Mouse (Mus musculus) frontal cortex, adult (tissue): ENCODE results near the gene Spsb4.
A peak's percentile ranks its signal among the peaks of the same experiment; 100 is the strongest.
"Not testable (repeated sequence)": the region's sequence is repeated elsewhere in the genome, so short reads cannot be mapped to it uniquely, and the experiment has no call there.

Experiments
- ATAC-seq: cut with Nextera tagmentation; 2 replicates; pipeline ENCODE4 v1.9.2; 2017; ENCODE audit warnings: mild to moderate bottlenecking, moderate library complexity, mixed read lengths; ENCODE audit not compliant: low TSS enrichment

Spsb4 gene

GRCm38 (mm10) chr9:96954063-96954809, 64.4 kb downstream of the Spsb4 start:
- peak; percentile 72 for ATAC-seq

- ATAC-seq = no peak
Measured at GRCm38 (mm10) chr9:96953443-96953842, 65.2 kb downstream of the Spsb4 start.

DNA sequence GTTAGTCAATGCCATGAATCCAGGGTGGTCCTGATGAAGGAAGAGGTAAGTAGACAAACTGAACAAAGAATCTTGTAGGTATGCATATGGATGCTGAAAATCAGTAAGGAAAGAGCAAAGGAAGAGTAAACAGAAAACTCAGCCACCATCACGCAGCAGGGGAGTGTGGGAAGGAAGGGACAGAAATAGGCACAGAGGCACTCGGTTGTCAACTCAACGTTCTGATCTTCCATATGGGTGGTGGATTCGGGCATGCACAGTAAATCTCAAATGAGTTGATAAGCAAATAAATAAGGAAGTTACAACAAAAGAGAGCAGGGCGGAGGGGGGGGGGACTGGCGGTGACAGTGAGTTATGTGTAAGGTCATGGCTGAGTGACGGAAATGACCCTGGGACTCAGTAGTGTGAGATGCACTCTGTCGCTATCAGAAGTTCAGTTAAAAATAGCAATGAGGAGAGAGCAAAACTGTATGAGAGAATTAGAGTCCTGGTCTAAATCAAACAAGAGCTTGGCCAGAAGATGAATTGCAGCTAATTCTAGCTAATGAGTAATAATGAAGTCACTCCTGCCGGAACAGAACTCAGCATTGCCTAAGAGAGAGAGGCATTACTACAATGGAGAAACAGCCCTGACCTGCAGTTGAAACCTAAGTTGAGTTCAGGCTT, 66.2 kb downstream of the Spsb4 start:
- ATAC-seq = peak; percentile 80; the same call in 1 of the 2 replicates

DNA sequence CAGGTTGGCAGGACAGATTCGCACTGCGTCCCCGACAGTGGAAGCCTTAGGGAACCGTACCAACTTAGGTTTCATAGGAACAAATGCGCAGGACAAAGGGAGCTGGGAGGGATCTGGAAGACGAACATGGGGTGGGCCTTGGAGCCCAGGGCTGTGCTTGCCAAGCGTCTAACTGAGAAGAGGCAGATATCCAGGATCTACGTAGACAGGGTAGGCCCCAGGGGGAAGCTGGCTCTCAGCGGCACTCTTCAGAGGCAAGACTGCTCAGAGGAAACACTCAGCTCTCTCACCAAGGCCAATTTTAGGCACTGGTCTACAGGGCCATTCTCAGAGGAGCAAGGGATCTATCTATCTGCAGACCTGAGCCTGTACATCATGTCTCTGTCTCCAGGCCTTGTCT, 69.1 kb downstream of the Spsb4 start:
- no peak for ATAC-seq

GRCm38 (mm10) chr9:96948546-96948945, 70.1 kb downstream of the Spsb4 start:
- no peak for ATAC-seq

DNA sequence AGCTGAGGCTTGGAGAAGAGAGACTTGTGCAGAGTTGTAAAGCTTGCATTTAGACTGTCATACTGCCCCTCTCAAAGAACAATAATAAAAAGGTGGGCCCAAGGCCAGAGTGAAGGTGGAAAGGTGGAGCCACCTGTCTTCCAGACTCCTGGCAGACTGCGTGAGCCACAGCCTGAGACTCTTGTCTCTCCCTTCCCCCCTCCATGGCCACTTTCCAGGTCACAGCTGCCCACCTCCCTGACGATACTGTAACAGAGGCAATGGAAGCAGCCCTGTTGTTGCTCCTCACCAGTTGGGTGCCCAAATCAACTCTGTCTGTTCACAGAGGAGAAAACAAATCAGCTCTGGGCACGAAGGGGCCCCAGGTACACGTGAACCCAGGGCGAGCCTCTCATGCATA, 71.5 kb downstream of the Spsb4 start:
- ATAC-seq = no peak

- ATAC-seq = peak; percentile 79
Measured at GRCm38 (mm10) chr9:96944517-96944916, 74.1 kb downstream of the Spsb4 start.

- ATAC-seq = peak; percentile 64; the same call in 1 of the 2 replicates
Measured at GRCm38 (mm10) chr9:96942975-96943374, 75.7 kb downstream of the Spsb4 start.

- no peak for ATAC-seq
Measured at GRCm38 (mm10) chr9:96938887-96939286, 79.8 kb downstream of the Spsb4 start.

DNA sequence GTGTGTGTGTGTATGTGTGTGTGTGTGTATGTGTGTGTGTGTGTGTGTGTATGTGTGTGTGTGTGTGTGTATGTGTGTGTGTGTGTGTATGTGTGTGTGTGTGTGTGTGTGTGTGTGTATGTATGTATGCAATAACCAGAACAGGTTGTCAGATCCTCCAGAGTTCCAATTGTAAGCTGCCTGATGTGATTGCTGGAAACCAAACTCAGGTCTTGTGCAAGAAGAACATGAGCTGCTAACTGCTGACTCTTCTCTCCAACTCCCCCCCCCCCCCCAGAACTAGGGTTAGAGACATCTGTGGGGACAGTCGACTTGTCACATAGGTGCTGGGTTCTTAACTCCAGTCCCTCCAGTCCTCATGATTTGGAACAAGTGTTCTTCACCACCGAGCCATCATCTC, 82.2 kb downstream of the Spsb4 start:
- ATAC-seq = not testable (repeated sequence)

- ATAC-seq = no peak
Measured at GRCm38 (mm10) chr9:96935556-96936300, 82.9 kb downstream of the Spsb4 start.

GRCm38 (mm10) chr9:96934816-96935215, 83.8 kb downstream of the Spsb4 start:
- ATAC-seq = no peak

DNA sequence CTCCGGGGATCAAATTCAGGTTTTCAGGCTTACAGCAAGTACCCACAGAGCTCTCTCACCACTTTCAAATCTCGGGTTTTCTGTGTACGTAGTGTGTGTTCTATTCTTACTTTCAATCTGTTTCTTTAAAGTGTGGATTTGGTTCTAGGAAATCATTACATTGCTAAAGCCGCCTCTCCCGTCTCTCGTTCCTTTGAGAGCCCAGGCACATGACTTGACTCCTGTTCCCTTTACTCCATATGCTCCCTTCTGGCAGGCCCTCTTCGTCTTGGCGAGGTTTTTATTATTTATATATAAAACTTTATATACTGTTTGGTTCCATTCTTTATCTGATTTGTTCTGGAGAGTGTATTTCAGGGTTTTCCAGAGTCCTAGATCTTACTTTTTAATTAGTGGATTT, 85.9 kb downstream of the Spsb4 start:
- peak; percentile 69 for ATAC-seq

GRCm38 (mm10) chr9:96923577-96924316, 94.9 kb downstream of the Spsb4 start:
- ATAC-seq = no peak

DNA sequence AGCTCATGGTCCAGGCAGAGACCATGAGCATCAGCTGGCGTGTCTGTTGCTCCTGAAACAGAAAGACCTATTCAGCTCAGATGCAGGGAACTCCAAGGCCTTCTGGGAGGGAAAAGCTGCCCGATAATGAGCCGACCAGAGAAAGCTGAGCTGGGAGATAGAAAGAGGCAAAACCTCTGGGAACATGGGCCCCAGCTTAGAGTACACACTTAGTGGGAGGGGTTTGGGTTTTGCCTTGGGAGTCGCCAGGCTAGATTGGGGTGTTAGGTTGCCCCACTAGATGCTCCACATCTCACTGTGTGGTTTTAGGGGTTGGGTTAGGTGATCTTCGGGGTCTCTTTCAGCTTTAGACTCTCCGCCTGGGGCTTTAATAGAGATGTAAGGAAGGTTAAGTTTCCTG, 95.5 kb downstream of the Spsb4 start:
- ATAC-seq = no peak

DNA sequence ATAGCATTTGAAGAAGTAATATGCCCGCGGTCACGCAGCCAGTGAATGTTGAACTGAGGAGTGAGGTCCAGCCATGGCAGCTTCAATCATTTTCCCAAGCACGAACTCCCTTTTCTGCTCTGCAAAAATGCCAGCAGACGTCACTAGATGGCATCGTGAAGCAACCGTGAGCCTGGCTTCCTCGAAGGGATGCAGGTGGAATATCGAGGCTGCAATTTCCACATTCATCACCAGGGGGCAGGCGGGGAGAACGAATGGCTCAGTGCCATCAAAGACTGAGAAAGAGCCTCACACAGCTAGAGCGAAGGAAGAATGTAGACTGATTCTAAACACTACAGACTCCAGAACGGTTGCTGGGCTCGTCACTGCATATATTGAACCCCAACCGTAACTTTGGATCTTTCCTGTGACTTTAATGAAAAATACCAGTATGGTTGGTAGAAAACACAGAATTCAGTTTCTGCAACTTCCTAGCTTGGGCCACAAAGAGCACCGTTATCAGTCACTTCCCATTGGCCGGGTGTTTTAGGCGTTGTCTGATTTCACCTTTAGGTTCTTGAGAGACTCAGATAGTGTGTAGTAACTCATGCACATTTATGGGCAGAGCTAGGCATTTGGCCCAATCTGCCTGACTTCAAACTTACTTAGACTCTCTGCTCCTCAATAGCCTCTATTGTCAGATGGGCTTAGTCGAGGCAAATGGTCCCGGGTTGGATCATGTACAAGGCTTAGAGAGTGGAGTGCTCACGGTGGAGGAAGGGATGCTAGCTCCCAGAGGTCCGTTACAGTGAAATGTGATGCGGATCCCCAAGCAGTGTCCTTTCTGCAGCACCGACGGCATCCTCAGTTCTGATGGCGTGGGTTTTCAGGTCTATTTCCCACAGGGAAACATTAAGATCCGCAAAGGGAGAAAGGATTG, 101.8 kb downstream of the Spsb4 start:
- peak; percentile 98 for ATAC-seq

GRCm38 (mm10) chr9:96916076-96916475, 102.6 kb downstream of the Spsb4 start:
- ATAC-seq = no peak

- ATAC-seq = no peak
Measured at GRCm38 (mm10) chr9:96914851-96915250, 103.8 kb downstream of the Spsb4 start.

DNA sequence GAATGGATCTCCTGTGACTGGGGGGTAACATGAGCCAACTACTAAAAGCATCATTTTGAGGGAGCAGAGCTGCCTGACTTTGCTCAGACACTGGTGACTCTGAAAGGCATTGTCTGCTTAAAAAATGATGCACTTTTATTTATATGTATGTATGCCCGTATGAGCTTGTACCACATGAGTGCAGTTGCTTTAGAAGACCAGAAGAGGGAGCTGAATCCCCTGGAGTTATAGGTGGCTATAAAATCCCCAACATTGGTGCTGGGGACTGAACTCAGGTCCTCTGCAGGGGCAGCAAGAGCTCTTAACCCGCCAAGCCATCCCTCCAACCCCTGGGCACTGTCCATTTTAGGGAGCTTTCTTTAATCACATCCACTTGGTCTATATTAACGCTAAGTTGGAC, 104.6 kb downstream of the Spsb4 start:
- no peak for ATAC-seq

- ATAC-seq = no peak
Measured at GRCm38 (mm10) chr9:96909503-96909902, 109.1 kb downstream of the Spsb4 start.

DNA sequence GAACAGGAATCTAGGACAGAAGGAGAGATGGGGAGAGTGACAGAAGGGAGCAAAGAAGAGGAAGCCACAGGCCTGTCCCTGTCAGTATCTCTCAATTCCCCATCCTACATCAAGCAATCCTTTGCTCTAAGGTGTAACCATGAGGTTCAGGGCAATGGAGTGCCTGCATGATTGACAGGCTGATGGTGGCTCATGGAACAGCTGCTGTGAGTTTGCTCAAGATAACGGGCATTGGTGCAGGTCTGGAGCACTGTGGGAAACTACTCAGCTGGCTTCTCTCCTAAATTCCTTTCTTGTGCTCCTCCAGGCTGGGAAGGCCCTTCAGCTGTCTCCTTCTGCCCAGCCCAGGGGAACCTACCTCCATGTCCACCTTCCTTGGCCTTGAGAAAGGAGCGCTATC, 109.9 kb downstream of the Spsb4 start:
- ATAC-seq = no peak; the same call in 1 of the 2 replicates
